Mouse (Mus musculus) forebrain, embryonic 11.5 days (tissue): ENCODE measurements around the gene Lrrc26. TPM values are rescaled to one million over a fixed set of nuclear protein-coding genes. Genes with fewer than 3 reads are reported as not detected.

Source experiments
- ATAC-seq: fragments of 200-750 bp; cut with Nextera tagmentation; replicated peaks from 2 replicates; pipeline ENCODE4 v1.8.0; 2017; ENCODE audit warnings: moderate TSS enrichment; ENCODE audit not compliant: low FRiP score
- DNase-seq: peaks from one replicate; pipeline ENCODE4 v3.0.0-alpha.2; 2017; ENCODE audit warnings: low spot score
- H3K27ac ChIP-seq: fragments of 300-500 bp; sonication (generic); 2 replicates; pipeline ENCODE4 v1.5.1; 2014; ENCODE audit warnings: low read depth, low read length
- H3K27me3 ChIP-seq: fragments of 300-500 bp; sonication (generic); 2 replicates; pipeline ENCODE4 v1.6.1; 2014; ENCODE audit warnings: mild to moderate bottlenecking, low read length, mixed read lengths; ENCODE audit not compliant: control insufficient read depth, insufficient read depth
- H3K36me3 ChIP-seq: fragments of 300-500 bp; sonication (generic); 2 replicates; pipeline ENCODE4 v1.6.1; 2014; ENCODE audit warnings: mild to moderate bottlenecking, low read length, moderate library complexity, mixed read lengths; ENCODE audit not compliant: control insufficient read depth, insufficient read depth
- H3K4me1 ChIP-seq: fragments of 300-500 bp; sonication (generic); replicated peaks from 2 replicates; pipeline ENCODE4 v1.6.1; 2014; ENCODE audit warnings: low read length, mixed read lengths; ENCODE audit not compliant: control insufficient read depth, insufficient read depth
- H3K4me2 ChIP-seq: fragments of 300-500 bp; sonication (generic); 2 replicates; pipeline ENCODE4 v1.6.1; 2014; ENCODE audit warnings: low read depth, mild to moderate bottlenecking, low read length, moderate library complexity, mixed read lengths; ENCODE audit not compliant: severe bottlenecking
- H3K4me3 ChIP-seq: fragments of 300-500 bp; sonication (generic); 2 replicates; pipeline ENCODE4 v1.5.1; 2014; ENCODE audit warnings: low read depth, low read length
- H3K9ac ChIP-seq: fragments of 300-500 bp; sonication (generic); 2 replicates; pipeline ENCODE4 v1.6.1; 2014; ENCODE audit warnings: low read length
- H3K9me3 ChIP-seq: fragments of 300-500 bp; sonication (generic); 2 replicates; pipeline ENCODE4 v1.6.1; 2016; ENCODE audit warnings: low read length, mixed read lengths; ENCODE audit not compliant: control insufficient read depth
- WGBS: fragments of 180-500 bp; shearing (Covaris S2); extraction: QIAGEN DNeasy Blood & Tissue Kit; methylation state at CpG from one replicate; pipeline ENCODE4 v1.1.7; 2014; 5-methylcytosine and 5-hydroxymethylcytosine counted together
- polyA plus RNA-seq: library from polyadenylated mRNA; unstranded; fragments of >200 nt; fragmentation: Nextera tagmentation; extraction: Ambion mirVana; gene quantifications from 2 replicates; pipeline ENCODE4 v1.2.1, GENCODE M21; 2014

Gene Lrrc26
- polyA plus RNA-seq, 1 experiment from 2014 or later = not detected

DNA sequence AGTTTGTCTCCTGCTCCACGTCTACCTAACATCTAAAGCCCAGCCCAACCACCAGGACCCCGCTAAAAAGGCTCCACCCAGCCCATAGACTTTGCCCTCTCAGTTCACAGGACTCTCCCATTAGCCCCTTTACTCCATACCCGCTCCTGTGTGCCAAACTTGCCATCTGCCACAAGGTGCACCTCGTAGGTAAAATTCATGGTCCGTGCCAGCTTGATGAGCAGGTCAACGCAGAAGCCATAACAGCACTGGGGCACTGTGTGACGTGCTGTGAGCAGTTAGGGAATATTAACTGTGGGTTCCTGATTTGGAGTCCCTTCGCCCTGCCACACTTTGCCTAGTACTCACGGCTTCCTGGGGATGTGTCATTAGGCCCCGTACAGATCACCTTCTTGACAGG lies 8.3 kb downstream of the Lrrc26 start:
- H3K36me3 ChIP-seq = no peaks in the 10 kb centered on the region
- no peak for ATAC-seq
- H3K4me2 ChIP-seq = no peak overlapping the region
- H3K27me3 ChIP-seq = peaks cover under 1% of the 10 kb centered on the region
- 86% methylated on average over 10 of the region's 10 CpGs for WGBS
- no peak overlapping the region for H3K9ac ChIP-seq
- H3K4me1 ChIP-seq = no peaks in the 10 kb centered on the region
- no peak overlapping the region for H3K4me3 ChIP-seq
- H3K9me3 ChIP-seq = no peaks in the 10 kb centered on the region
- H3K27ac ChIP-seq = no peak overlapping the region
- DNase-seq = no peak

DNA sequence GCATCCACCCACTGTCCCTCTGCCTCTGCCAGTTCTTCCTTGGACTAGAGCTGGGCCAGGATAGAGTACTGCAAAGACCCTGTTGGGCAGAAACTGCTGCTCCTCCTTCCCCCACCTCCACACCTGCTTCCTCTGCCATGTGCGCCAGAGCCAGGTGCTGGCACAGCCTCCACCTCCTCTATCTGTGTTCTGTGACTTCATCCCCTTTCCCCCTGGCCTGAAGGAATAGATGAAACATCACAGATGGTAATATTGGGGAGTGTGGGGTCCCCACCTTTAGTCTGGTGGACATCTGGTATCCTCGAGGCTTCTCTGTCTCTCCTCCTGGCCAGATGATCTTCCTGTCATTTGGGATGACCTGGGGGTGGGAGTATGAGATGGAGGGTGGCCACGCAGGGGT lies 13.7 kb downstream of the Lrrc26 start:
- no peak for DNase-seq
- WGBS = 79% methylated on average over 3 of the region's 3 CpGs
- Histone ChIP-seq H3K4me3 (no peak overlapping the region), H3K4me2 (no peak overlapping the region), H3K27ac (no peak overlapping the region), H3K9ac (no peak overlapping the region), H3K4me1 (peaks cover 2% of the 10 kb centered on the region; the same call in 1 of the 2 replicates), H3K9me3 (no peaks in the 10 kb centered on the region), H3K36me3 (no peaks in the 10 kb centered on the region), H3K27me3 (peaks cover 7% of the 10 kb centered on the region)
- ATAC-seq = no peak

DNA sequence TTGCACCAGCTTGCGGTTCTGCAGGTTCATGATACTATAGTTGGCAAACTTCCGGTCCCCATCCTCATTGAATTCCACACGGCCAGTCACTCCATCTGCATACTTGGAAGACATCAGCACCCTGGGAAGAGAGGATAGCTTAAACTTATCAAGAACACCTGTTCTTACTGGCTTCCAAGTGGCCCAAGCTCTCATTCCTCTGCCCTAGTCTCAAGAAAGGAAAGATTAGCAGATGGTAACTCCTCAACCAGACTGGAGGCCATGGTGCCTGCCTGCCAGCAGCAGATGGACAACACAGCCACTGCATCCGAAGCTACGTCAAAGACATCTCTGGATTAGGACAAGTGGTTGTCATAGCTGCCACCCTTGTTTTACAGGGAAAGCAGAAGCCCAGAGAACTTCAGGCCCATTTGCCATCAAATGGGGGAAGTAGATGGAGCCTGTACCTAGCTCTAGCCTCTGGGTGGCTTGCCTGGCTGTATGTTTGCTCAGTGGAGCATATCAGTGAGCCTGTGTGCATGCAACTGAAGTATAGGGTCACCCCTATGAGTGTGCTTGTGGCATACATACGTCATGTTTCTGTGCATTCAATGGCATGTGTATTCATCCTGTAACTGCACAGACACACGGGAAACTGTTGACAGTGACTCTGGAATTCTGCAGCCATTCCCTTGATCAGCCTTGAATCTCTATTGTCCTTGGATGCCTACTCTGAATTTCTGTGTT lies 14.4 kb downstream of the Lrrc26 start:
- Histone ChIP-seq H3K9ac (no peak overlapping the region), H3K27me3 (peaks cover 8% of the 10 kb centered on the region), H3K9me3 (no peaks in the 10 kb centered on the region), H3K4me1 (peaks cover 2% of the 10 kb centered on the region; the same call in 1 of the 2 replicates), H3K27ac (no peak overlapping the region), H3K4me2 (peak overlapping the region; percentile 90), H3K36me3 (no peaks in the 10 kb centered on the region), H3K4me3 (no peak overlapping the region)
- 74% methylated on average over 7 of the region's 7 CpGs for WGBS
- no peak for DNase-seq
- no peak for ATAC-seq

DNA sequence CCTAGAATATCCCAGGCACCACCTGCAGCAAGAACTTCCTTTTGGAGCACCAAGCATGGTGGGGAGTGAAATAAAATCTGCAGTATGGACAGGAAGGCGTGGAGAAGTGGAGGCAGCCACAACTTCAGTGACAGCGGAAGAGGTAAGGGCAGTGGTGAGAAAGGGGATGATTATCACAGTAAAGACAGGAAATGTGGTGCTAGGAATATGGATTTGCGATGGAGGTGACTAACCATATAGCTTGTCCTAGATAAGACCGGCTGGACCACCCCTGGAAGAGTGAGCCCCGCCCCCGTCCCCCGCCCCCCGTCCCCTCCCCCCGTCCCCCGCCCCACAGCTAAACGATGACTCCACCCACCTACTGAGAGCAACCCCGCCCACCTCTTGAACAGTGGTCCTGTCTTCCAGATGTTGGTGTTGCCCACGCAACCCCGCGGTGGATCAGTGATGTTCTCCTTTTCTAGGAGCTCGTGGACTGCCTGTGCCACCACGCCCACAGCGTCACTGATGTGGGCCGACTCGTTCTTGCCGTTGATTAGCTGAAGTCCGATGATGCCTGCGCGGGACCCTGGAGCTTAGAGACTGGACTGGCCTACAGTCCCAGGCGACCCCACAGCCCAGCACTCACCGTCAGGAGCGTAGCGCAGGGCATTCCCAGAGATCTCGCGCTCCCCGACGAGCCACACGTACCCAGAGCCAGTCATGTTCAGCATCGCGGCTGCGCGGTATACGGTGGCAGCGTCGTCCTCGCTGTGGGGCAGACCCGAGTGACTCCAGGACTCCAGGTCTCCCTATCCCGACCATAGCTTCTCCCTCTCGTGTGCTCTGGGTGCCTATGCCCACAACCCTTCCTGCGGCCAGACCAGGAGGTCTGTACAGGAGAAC lies 15.2 kb downstream of the Lrrc26 start:
- peak; percentile 80 for ATAC-seq
- peaks cover 2% of the 10 kb centered on the region; the same call in 1 of the 2 replicates for H3K4me1 ChIP-seq
- H3K9ac ChIP-seq = peak overlapping the region; percentile 58
- peak; percentile 78 for DNase-seq
- H3K4me2 ChIP-seq = peak overlapping the region; percentile 90
- H3K27me3 ChIP-seq = peaks cover 12% of the 10 kb centered on the region
- H3K9me3 ChIP-seq = no peaks in the 10 kb centered on the region
- no peak overlapping the region for H3K27ac ChIP-seq
- H3K4me3 ChIP-seq = peak overlapping the region; percentile 34
- WGBS = 3% methylated on average over 45 of the region's 45 CpGs
- no peaks in the 10 kb centered on the region for H3K36me3 ChIP-seq

DNA sequence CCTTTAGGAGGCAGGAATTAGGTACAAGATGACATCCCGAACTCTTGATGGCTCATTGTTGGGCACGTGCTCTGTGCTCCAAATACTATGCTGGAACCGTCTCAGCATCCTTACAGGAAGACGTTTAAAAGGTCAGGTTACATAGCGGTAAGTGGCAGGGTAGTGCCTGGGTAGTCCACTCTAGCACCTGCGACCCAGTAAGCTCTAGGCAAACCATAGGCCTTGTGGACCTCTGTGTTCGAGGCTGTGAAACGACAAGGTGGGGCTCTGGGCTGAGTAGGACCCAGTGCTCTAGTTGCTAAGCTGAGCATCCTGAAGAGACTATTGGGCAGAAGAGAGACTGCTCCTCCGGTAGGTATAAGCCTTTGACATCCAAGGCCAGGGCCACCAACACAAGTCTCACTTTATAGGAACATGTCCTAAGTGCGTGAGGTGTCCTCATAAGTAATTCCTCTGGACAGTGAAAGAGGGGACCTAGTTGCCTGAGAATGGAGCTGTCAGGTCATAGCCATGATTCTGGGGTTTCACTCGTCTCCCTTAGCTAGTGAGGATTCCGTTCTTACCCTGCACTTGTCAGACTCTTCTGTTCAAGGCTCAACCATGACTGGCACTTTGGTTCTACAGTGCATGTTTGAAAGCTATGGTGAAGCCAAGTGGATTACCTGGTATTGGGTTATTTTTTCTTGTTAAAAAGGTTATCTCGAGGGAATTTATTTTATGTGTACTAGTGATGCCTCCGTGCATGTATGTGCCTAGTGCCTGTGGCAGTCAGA lies 16.1 kb downstream of the Lrrc26 start:
- H3K4me3 ChIP-seq = peak overlapping the region; percentile 34
- peak overlapping the region; percentile 90 for H3K4me2 ChIP-seq
- H3K36me3 ChIP-seq = no peaks in the 10 kb centered on the region
- peaks cover 18% of the 10 kb centered on the region for H3K27me3 ChIP-seq
- H3K27ac ChIP-seq = no peak overlapping the region
- H3K9ac ChIP-seq = peak overlapping the region; percentile 58
- H3K9me3 ChIP-seq = no peaks in the 10 kb centered on the region
- 48% methylated on average over 14 of the region's 14 CpGs for WGBS
- peaks cover 2% of the 10 kb centered on the region; the same call in 1 of the 2 replicates for H3K4me1 ChIP-seq
- ATAC-seq (no peak), DNase-seq (no peak)

DNA sequence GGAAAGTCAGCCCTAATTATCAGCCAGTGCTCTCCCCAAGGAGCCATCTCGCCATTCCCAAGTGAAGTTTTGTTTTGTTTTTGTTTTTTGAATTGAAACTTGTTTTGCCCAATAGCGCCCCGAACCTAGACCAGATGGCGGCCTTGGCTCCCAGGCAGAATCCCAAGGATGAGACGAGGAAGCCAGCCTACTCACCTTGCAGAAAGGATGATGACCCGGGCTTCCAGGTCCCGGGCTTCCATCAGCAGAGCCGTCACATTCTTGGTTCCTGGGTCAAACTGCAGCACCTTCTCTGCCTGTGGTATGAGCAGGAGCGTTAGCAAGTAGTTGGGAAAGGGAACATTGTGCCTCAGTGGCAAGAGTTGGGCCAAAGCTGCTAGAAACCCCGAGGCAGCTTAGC lies 20.5 kb downstream of the Lrrc26 start:
- H3K4me1 ChIP-seq = no peaks in the 10 kb centered on the region; the same call in 1 of the 2 replicates
- ATAC-seq (no peak), DNase-seq (no peak)
- no peak overlapping the region for H3K9ac ChIP-seq
- H3K4me3 ChIP-seq = no peak overlapping the region
- no peaks in the 10 kb centered on the region for H3K9me3 ChIP-seq
- WGBS = 47% methylated on average over 10 of the region's 10 CpGs
- H3K4me2 ChIP-seq = no peak overlapping the region
- peaks cover 41% of the 10 kb centered on the region for H3K27me3 ChIP-seq
- no peaks in the 10 kb centered on the region for H3K36me3 ChIP-seq
- H3K27ac ChIP-seq = no peak overlapping the region

DNA sequence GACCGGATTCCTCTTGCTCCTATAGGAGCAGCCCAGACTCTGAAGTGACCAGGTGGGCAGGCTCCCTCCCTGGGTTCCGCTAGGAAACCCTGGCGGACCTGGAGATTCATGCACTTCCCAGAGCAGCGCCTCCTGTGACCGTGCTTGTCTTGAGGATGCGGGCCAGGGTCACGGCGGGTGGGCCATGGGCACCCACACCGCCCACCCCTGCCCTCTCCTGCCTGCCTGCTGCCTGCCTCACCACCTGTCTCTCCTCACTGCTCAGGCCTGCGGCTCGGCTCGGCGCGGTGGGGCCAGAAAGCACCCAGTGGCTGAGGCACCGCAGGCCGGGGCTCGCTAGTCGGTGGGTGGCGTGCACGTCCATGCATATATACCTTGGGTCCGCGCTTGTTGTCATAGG lies 21.3 kb downstream of the Lrrc26 start:
- no peak overlapping the region for H3K9ac ChIP-seq
- ATAC-seq (no peak), DNase-seq (no peak)
- no peak overlapping the region for H3K4me3 ChIP-seq
- no peak overlapping the region for H3K27ac ChIP-seq
- no peak overlapping the region for H3K4me2 ChIP-seq
- no peaks in the 10 kb centered on the region for H3K4me1 ChIP-seq
- no peaks in the 10 kb centered on the region for H3K9me3 ChIP-seq
- H3K27me3 ChIP-seq = peaks cover 34% of the 10 kb centered on the region
- H3K36me3 ChIP-seq = no peaks in the 10 kb centered on the region
- WGBS = under 1% methylated on average over 22 of the region's 22 CpGs

DNA sequence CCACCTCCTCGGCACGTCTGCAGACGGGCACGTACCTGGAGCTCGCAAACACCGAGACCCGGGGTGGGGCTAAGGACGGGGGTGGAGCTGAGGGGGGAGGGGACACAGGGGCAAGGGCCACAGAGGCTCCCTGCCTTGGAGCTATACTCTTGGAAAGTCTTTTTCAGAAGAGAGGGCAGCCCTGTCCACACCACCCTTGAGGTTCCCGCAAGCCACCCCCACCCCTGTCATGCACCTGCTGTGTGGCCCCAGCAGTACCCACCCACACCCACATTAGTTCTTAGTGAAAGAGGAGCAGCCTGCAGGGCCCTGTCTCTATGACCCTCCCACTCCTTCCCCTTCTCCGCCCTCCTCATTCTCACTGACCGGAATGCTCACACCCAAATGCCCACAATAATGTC lies 21.8 kb downstream of the Lrrc26 start:
- H3K4me1 ChIP-seq = no peaks in the 10 kb centered on the region
- H3K4me3 ChIP-seq = no peak overlapping the region
- no peak for DNase-seq
- no peak overlapping the region for H3K9ac ChIP-seq
- H3K36me3 ChIP-seq = no peaks in the 10 kb centered on the region
- H3K9me3 ChIP-seq = no peaks in the 10 kb centered on the region
- WGBS = 5% methylated on average over 11 of the region's 11 CpGs
- H3K27me3 ChIP-seq = peaks cover 33% of the 10 kb centered on the region
- no peak overlapping the region for H3K4me2 ChIP-seq
- no peak for ATAC-seq
- no peak overlapping the region for H3K27ac ChIP-seq
